Mouse (Mus musculus): ENCODE measurements around the gene Samd5.

Samd5 gene

GRCm38 (mm10) chr10:9674561-9675521 lies at the start of gene Samd5:
Gene Samd5 (minus strand): TSS chr10:9675208.
- in situ Hi-C loops (cut with MboI; ENCODE audit: low pct_unique_long_range_greater_than_20kb in 1 of 2, low sequenced_read_pairs in 2 of 2, unreplicated experiment in 1 of 2): loop anchor here in 1 of 2 experiments (10.0 to 25.0 kb wide), 3 partner anchors 100 to 613 kb away; no protein-coding TSS in a partner anchor

DNA sequence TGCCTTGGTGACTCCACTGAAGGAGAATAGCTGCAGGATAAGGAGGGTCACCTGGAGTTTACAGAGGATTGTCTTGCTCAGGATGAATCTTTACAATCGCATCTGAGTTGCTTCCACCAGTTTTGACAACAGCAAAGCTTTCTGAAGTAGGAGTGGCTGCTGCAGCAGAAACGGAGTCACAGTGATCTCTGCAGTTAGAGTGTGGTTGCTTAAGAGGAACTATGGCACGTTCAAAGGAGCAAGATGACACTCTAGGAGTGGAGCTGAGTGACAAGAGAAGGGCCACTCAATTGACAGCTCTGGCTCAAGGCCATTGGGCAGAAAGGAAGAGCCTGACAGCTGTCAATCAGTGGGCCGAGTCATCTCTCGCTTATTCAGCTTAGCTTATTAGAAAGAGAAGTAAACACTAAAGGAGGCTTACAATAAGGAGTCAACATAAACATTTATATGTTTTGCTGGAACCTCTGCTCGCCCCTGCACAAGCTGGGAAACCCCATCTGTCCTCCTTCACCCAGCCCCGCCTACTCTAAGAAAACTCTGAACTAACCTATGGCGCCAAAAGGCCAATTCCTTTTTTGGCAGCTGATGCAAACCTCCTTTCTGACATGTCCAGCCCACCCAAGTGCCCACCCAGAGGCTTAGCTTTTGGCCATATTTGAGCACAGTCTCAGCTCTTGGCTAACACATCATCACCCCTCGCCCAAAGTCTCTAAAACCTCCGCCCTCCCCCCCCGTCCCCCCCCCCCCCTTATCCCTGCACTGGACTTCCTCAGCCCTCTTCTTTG lies 47.7 kb upstream of the Samd5 start:
- in situ Hi-C loops (cut with MboI; ENCODE audit: low pct_unique_long_range_greater_than_20kb in 1 of 2, low sequenced_read_pairs in 2 of 2, unreplicated experiment in 1 of 2): no loop called here

GRCm38 (mm10) chr10:9720027-9720426 lies 45.0 kb upstream of the Samd5 start:
- in situ Hi-C loops (cut with MboI; ENCODE audit: low pct_unique_long_range_greater_than_20kb in 1 of 2, low sequenced_read_pairs in 2 of 2, unreplicated experiment in 1 of 2): no loop called here

- in situ Hi-C loops (cut with MboI; ENCODE audit: low pct_unique_long_range_greater_than_20kb in 1 of 2, low sequenced_read_pairs in 2 of 2, unreplicated experiment in 1 of 2): no loop called here
Measured at GRCm38 (mm10) chr10:9718086-9718485, 43.1 kb upstream of the Samd5 start.

GRCm38 (mm10) chr10:9704956-9705355 lies 29.9 kb upstream of the Samd5 start:
- in situ Hi-C loops (cut with MboI; ENCODE audit: low pct_unique_long_range_greater_than_20kb in 1 of 2, low sequenced_read_pairs in 2 of 2, unreplicated experiment in 1 of 2): no loop called here

- in situ Hi-C loops (cut with MboI; ENCODE audit: low pct_unique_long_range_greater_than_20kb in 1 of 2, low sequenced_read_pairs in 2 of 2, unreplicated experiment in 1 of 2): loop anchor here in 1 of 2 experiments (25.0 kb wide), 1 partner anchor 637 kb away; no protein-coding TSS in a partner anchor
Measured at GRCm38 (mm10) chr10:9699071-9699761, 24.2 kb upstream of the Samd5 start.

DNA sequence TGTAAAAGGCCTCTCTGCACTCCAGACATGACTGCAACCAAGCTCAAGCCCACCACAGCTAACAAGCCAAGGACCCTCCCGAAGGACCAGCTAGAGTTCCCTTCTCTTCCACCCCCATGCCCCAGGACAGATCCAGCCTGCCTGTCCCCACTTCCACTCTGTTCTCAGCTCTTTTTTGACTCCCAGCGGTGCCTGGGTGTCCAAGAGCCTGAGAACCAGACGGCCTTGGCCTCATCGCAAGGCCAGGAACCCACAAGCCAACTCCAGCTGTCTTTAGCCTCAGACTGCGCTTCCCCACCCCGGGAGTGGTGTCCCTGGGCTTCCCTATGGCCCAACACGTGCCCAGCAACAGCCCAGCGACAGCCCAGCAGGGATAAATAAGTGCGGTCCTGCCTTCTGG lies 23.1 kb upstream of the Samd5 start:
- in situ Hi-C loops (cut with MboI; ENCODE audit: low pct_unique_long_range_greater_than_20kb in 1 of 2, low sequenced_read_pairs in 2 of 2, unreplicated experiment in 1 of 2): loop anchor here in 1 of 2 experiments (25.0 kb wide), 1 partner anchor 636 kb away; no protein-coding TSS in a partner anchor

DNA sequence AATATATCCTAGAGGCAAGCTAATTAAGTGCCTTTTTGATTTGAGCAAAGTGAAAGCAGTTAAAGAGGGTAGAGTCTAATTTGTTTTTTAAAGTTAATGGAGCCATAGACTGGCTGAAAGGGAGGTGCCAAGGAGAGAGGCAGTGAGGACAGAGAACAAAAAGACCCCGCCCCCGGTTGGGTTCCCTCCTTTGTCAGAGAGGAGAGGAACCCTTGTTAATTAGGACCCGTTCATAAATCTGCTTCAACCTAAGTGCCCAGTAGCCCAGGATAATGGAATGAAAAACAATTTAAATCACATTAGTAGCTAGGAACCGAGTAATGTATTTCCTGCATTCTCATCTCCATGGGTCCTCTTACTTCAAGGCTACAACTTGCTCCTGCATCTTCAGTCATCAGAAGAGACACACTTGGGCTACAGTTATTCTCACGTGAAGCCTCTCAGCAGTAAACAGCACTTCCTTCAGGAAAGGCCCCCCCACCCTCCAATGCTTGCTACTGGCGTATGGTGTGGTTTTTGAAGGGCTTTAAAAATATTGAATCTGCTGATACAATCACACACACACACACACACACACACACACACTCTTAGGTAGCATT lies 21.6 kb upstream of the Samd5 start:
- in situ Hi-C loops (cut with MboI; ENCODE audit: low pct_unique_long_range_greater_than_20kb in 1 of 2, low sequenced_read_pairs in 2 of 2, unreplicated experiment in 1 of 2): loop anchor here in 1 of 2 experiments (25.0 kb wide), 1 partner anchor 634 kb away; no protein-coding TSS in a partner anchor

GRCm38 (mm10) chr10:9693990-9694699 lies 19.1 kb upstream of the Samd5 start:
- in situ Hi-C loops (cut with MboI; ENCODE audit: low pct_unique_long_range_greater_than_20kb in 1 of 2, low sequenced_read_pairs in 2 of 2, unreplicated experiment in 1 of 2): loop anchor here in 1 of 2 experiments (25.0 kb wide), 1 partner anchor 632 kb away; no protein-coding TSS in a partner anchor

DNA sequence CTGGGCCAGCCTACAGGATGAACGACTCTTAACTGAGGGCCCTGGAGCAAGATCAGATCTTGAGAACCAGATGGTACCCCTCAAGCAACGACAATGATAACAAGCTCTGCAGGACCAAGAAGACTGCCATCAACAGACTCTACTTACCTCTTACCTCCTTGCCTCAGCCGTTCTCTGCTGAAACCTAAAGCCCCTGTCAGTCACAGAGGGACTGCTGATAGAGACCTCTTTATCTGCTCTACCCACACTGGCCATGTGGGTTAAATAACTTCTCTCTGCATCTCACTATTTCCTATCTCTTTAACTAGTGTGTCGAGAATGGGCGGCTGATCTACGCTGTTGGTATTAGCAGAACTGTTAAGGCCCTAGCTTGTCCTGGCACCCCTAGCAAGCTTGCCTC lies 5.9 kb upstream of the Samd5 start:
- in situ Hi-C loops (cut with MboI; ENCODE audit: low pct_unique_long_range_greater_than_20kb in 1 of 2, low sequenced_read_pairs in 2 of 2, unreplicated experiment in 1 of 2): loop anchor here in 1 of 2 experiments (25.0 kb wide), 1 partner anchor 619 kb away; no protein-coding TSS in a partner anchor

DNA sequence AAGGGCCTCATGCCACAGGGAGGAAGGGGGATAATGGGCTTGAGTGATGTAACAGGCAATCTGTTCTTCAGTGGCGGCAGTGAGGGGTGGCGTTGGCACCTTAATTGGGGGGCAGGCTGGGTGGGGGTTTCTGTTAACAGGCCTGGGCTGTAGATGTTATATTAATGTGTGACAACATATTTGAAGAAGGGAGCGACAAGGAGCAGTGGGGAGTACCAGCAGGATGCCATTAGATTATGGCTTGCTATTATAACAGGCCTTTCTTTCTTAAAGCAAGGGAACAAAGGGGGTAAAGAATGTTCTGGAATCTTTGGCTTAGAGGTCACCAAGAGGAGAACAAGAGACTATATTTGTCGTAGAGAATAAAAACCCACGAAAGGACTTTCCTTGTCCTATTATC lies 4.9 kb upstream of the Samd5 start:
- in situ Hi-C loops (cut with MboI; ENCODE audit: low pct_unique_long_range_greater_than_20kb in 1 of 2, low sequenced_read_pairs in 2 of 2, unreplicated experiment in 1 of 2): loop anchor here in 1 of 2 experiments (10.0 to 25.0 kb wide), 3 partner anchors 105 to 618 kb away; no protein-coding TSS in a partner anchor

GRCm38 (mm10) chr10:9678071-9678470 lies 3.1 kb upstream of the Samd5 start:
- in situ Hi-C loops (cut with MboI; ENCODE audit: low pct_unique_long_range_greater_than_20kb in 1 of 2, low sequenced_read_pairs in 2 of 2, unreplicated experiment in 1 of 2): loop anchor here in 1 of 2 experiments (10.0 to 25.0 kb wide), 3 partner anchors 103 to 616 kb away; no protein-coding TSS in a partner anchor

GRCm38 (mm10) chr10:9676886-9677285 lies 1.9 kb upstream of the Samd5 start:
- in situ Hi-C loops (cut with MboI; ENCODE audit: low pct_unique_long_range_greater_than_20kb in 1 of 2, low sequenced_read_pairs in 2 of 2, unreplicated experiment in 1 of 2): loop anchor here in 1 of 2 experiments (10.0 to 25.0 kb wide), 3 partner anchors 102 to 615 kb away; no protein-coding TSS in a partner anchor

DNA sequence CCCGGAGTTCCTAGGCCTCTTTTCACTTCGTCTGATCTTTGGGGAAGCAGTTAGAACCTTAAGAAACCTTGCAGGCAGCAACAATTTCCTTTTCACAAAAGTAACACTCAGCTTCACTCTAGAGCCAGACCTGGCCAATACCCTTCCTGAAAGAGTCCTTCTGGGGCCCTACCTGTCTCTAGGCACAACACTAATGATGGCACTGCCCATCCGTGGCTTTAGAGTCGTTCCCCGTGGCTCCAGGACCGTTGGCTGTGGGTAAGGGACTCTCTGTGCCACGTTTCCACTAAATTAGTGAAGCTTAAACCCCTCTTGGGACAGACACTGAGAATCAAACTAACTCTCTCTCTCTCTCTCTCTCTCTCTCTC lies 1.4 kb upstream of the Samd5 start:
- in situ Hi-C loops (cut with MboI; ENCODE audit: low pct_unique_long_range_greater_than_20kb in 1 of 2, low sequenced_read_pairs in 2 of 2, unreplicated experiment in 1 of 2): loop anchor here in 1 of 2 experiments (10.0 to 25.0 kb wide), 3 partner anchors 102 to 614 kb away; no protein-coding TSS in a partner anchor

GRCm38 (mm10) chr10:9675550-9676417 lies 776 bp upstream of the Samd5 start:
- in situ Hi-C loops (cut with MboI; ENCODE audit: low pct_unique_long_range_greater_than_20kb in 1 of 2, low sequenced_read_pairs in 2 of 2, unreplicated experiment in 1 of 2): loop anchor here in 1 of 2 experiments (10.0 to 25.0 kb wide), 3 partner anchors 101 to 613 kb away; no protein-coding TSS in a partner anchor

GRCm38 (mm10) chr10:9673276-9673675 lies 1.7 kb downstream of the Samd5 start:
- in situ Hi-C loops (cut with MboI; ENCODE audit: low pct_unique_long_range_greater_than_20kb in 1 of 2, low sequenced_read_pairs in 2 of 2, unreplicated experiment in 1 of 2): loop anchor here in 1 of 2 experiments (10.0 kb wide), 2 partner anchors 98 to 498 kb away; no protein-coding TSS in a partner anchor
